Mouse (Mus musculus) heart, adult 9 months (tissue): Measurements from ENCODE around the gene Tmem88.
A peak's percentile ranks its signal among the peaks of the same experiment; 100 is the strongest.
"Not testable (repeated sequence)": the region's sequence is repeated elsewhere in the genome, so short reads cannot be mapped to it uniquely, and the experiment has no call there.

Source experiments
- DNase-seq, 2 experiments: peaks; one replicate each; pipeline ENCODE4 v3.0.0; 2022; ENCODE audit warnings: low spot score in 2 of 2

Gene Tmem88

DNA sequence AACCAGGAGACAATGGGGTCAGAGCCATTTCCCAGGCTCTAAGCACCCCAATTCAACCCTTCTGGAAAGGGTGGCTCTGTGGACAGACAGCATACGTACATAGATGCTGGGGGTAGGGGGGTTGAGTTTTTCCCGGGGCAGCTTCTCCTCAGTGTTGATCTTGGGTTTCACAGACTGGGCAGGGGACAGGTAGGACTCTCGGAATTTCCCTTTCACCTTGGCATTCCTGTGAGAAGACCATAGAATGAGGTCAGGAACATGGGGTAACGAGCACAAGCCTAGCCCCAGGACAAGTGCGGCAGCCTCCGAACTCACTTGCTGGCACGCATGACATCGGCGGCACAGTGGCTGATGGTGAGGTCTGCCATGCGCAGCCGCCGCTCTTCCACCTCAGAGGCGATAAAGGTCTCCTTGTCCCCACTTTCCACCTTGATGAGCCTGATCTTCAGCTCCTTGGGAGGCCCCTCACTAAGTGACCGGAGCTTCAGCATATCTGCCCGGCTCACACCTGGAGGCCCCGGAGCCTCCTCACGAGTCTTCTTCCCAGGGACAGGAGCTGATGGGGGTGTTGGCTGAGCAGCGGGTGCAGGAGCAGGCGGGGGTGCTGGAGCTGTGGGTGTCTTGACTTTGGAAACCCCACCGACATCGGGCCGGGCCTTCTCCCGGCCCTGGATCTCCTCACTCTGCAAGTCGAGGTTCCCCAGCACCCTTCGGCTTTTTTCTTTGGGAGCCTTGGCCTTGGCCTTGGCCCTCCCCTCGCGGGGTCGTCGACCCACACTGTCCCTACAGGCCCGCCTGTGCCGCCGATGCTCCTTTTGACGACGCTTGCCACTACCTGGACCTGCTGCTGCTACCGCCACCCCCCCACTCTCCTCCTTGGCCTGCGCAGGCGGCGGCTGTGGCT, 5.9 kb upstream of the Tmem88 start:
- DNase-seq = no peak

DNA sequence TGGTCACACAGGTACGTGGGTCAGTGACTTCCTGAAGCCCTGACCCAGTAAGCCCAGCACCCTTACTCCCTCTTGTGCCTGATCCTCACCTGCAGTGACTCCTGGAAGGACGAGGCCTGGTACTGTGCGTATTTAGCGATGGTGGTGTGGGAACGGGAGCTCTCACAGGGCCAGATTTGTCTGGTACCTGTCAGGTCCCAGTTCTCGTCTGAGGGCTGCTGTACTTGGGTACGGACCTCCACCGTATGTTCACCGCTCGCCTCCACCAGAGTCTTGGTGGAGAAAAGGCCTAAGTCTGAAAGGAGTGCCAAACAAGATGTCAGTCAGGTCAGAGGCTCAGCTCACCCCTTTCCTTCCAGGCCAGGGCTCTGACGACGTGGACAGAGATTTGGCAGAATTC, 4.0 kb upstream of the Tmem88 start:
- DNase-seq = no peak

DNA sequence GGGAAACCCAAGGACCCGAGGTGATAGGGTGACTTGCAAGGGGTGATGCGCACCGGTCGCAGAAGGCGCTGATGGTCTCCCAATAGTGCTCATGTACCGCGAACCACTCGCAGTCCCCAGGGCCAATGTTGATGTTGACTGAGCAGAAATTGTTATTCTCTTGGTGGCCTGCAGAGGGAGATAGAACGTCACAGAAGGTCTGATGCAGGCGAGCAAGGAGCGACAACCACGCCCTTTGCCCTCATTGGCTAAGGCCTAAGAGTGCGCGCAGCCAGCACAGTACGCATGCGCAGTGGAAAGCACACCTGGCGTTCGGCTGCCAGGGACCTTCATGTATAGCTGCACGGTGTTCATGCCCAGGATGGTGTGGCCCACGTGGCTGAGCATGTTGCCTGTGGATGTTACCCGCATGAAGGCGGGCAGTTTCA, 3.2 kb upstream of the Tmem88 start:
- DNase-seq = peak; percentile 87 to 88

DNA sequence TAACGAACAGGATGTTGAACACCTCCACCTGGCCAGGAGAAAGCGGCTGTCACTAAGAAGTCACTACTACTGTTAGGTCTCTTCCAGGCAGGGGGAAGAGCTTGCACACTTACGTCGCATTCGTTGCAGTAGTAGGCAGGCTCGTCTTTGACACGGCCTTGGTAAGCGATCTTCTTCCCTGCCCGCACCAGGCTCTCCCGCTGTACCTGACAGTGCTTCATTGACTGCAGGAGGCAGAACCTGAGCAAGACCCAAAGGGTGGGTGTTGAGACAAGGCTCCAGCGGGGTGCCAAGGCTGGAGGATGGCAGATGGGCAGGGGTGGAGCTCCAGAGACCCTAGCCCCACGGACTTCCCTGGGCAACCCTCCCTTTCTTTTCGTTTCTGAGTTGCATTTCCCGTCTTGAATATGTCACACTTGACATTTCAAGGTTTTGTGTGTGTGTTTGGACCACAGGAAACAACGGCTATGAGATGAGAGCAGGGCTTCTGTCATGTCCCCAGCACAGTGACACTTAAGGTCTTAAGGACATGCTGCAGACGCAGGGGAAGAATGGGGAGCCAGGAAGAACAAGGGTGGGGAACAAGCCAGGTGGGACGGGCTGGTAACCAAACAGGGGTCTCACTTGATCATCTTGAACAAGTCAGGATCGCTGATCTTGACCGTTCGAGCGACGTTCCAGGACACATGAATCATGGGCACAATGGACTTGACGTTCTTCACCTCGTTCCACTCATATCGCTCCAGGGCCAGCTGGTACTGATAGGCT, 2.2 kb upstream of the Tmem88 start:
- no peak for DNase-seq

GRCm38 (mm10) chr11:69399201-69400082, 1.4 kb upstream of the Tmem88 start:
- DNase-seq = no peak

GRCm38 (mm10) chr11:69398486-69399200, 609 bp upstream of the Tmem88 start:
- DNase-seq = no peak

GRCm38 (mm10) chr11:69397581-69398057, 415 bp downstream of the Tmem88 start:
- peak in 1 of 2 experiments; percentile 31 for DNase-seq

- peak; percentile 82 to 92 for DNase-seq
These were observed 1.3 kb downstream of the Tmem88 start for GRCm38 (mm10) chr11:69396772-69397171.

DNA sequence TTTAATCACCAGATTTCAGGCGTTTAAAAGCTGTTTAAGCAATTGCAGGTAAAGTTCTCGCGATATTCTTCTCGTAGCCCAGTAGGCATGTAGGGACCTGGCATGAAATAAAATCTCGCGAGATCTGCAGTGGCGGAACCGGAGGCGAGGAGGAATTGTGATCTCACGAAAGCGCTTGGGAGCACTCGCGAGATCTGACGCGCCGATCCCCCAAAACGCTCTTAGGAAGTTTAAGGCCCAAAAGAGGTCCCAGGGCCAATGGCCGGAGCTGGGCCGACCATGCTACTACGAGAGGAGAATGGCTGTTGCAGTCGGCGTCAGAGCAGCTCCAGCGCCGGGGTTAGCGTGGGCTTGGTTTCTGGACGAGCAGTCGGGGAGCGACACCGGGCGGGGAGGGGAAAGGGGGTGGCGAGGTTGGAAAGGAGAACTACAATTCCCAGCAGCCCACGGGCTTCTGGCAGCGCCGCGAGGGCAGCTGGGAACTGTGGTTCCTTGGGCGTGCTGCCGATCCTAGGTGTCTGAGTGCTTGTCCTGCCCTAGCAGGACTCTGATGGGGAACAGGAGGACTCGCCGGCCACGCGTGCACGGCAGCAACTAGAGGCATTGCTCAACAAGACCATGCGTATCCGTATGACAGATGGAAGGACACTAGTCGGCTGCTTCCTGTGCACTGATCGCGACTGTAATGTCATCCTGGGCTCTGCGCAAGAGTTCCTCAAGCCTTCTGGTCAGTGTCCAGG, 2.2 kb downstream of the Tmem88 start:
- peak; percentile 97 to 98 for DNase-seq

DNA sequence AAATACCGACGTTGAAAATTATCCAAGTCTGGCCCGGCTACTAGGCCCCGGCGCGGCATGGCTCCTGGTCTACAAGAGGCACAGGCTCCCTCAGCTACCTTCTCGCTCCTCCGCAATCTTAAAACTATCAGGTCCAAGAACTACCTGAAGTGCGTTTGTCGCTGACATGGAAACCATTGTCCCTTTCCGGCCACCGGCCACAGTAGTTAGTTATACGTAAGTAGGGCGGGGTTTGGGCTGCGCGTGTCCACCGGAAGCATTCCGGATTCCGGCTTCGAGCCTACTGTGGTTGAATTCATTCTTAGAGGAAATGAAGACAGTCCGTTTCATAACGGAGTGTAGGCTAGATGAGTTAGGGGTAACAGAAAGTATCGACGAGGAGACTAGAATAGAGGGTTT, 2.8 kb downstream of the Tmem88 start, which contains the start of the genes Naa38 and Cyb5d1:
Naa38 (plus strand) TSS at position 253 of the 399 bp plus-strand sequence.
Cyb5d1 (minus strand) TSS at position 397 of the 399 bp plus-strand sequence.
- DNase-seq = peak; percentile 90 to 95

DNA sequence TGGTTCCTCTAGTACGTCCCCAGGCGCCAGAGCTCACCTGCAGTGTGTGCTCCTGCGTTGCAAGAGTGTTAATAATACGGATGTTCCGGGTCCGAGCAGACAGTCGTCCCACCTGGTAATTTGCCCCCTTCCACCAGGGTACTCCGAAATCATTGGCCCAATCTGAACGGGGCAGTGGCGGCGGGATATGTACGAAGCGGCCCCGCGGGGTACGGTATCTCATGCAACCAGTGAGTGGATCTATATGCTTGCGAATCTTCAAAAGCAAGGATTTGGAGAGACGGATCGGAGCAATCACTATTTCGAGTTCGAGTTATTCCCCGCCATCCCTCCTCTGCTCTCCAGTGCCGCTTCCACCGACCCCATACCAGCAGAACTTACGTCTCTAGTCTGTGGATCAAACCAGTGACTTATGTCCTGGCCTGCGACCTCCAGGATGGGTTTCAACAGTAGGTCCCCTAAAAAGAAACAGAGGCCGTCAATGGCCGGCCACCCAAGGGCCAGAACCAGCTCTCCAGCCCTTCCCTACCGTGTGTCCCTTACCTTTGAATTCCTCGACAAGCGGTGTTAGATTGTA, 3.4 kb downstream of the Tmem88 start:
- not testable (repeated sequence) for DNase-seq

DNA sequence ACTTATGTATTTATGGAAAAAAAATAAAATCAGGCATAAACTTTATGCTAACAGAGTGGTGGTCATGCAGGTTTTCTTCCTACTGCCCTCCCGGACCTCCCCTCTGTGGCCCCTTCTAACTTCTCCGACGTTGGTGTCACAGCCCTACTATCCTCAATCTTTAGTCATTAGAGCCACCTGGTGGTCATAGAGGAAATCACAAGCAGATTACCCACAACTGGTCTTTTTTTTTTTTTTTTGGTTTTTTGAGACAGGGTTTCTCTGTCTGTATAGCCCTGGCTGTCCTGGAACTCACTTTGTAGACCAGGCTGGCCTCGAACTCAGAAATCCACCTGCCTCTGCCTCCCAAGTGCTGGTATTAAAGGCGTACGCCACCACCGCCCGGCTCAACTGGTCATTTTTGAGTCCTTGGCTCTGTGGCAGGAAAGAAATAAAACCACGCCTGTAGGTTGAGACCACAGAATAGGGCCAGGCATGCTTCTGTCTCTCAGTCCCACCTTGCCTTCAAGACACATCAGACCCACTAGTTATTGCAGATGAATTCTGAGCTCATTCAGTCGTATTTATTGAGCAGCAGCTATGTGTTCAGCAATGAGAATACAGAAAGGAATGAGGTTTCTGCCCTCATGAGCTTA, 7.5 kb downstream of the Tmem88 start:
- peak; percentile 53 to 73 for DNase-seq

- no peak for DNase-seq
These were observed 8.3 kb downstream of the Tmem88 start for GRCm38 (mm10) chr11:69389531-69390399.

DNA sequence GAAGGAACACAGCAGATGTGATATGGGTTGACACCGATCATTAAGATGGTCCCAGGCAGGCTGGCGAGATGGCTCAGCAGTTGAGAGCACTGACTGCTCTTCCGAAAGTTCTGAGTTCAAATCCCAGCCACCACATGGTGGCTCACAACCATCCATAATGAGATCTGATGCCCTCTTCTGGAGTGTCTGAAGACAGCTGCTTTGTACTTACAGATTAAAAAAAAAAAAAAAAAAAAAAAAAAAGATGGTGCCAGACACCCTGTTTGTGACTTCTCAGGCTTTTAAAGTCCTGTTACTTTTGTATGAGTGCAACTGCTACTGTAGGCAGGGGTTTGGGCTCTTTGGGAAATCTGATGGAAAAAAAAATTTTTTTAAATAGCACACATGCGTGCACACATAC, 9.4 kb downstream of the Tmem88 start:
- DNase-seq = no peak

DNA sequence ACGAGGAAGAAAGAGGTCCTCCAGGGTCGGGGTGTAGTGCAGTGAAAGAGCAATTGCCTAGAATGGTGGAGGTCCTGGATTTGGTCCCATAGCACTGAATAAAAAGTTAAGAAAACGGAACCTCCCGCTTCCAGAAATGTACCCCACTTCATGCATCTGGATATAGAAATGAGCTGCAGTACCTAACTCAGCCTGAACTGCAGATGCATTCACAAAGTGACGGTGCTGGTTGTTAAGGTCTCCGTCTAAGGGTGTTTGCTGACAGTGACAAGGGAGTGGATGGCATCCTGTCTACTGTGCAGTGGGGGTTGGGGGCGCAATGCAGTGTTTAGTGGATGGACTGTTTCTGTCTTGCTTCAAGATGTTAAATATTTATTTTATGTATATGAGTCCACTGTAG, 11.3 kb downstream of the Tmem88 start:
- DNase-seq = no peak

DNA sequence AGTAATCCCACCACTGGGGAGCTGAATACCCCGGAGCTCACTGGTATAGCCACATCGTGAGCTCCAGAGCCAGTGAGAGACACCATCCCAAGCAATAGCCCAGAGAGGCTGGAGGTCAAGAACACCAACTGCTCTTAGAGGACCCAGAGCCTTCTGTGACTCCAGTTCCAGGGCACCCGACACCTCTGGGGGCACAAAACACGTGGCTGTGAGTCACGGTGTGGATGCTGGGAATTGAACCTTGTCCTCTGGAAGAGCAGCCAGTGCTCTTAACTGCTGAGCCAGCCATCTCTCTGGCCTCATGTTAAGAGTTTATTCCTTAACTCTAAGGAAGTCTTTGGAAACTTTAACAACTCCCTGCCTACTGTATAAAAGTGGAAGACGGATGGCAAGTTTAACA, 13.1 kb downstream of the Tmem88 start:
- DNase-seq = no peak

DNA sequence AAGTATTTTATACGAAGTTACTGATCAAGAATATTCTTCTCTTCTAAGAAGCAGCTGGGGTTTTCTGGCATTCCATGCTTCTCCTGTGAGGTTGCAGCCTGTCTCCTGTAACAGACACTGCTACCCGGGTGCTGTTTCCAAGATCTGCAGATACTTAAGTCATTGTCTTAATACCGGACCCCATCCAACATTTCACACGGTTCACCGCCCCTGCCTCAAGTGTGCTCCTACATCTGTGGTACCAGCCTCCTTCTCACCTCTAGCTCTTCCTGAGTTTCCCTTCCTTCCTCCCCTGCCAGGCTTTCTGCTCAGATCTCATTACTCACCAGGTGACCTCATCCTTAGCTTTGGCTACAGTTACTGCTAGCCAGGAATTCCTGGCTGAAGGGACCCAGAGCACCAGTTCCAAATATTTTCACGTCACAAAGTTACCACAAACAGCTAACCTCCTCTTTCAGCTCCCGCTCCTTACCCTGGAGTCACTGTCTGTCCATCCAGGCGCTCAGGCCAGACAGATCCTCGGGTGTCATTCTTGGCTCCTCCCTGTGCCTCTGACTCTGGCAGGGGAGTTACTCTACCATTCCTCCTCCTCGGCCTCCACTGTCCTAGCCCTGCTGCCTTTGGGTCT, 15.4 kb downstream of the Tmem88 start:
- DNase-seq = no peak

DNA sequence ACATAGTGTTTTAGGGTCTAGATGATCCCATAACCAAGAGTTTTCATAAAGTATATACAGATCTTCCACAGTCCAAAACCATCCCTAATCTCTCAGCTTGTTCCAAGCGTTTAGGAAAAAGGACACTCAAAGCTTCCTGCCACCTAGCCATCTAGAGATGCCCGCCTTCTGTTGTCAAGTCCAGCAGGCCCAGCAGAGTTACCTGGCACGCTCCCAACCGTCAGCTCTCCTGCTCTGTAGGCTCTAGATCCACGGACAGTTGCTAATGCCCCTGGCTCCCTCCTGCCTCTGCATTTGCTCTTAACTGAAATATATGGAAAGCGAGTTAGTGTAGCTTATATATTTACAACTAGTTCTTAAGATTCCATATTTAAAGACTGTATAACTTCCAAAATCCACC, 16.7 kb downstream of the Tmem88 start:
- no peak for DNase-seq
